Mouse (Mus musculus): ENCODE measurements at regions not wholly inside any gene's neighbourhood (a gene's known extent, or its start where the extent isn't known, plus 50 kb on each side); places are given as distances from the start of the nearest gene placed in this dataset.
A peak's percentile ranks its signal among the peaks of the same experiment; 100 is the strongest.
"Not testable (repeated sequence)": the region's sequence is repeated elsewhere in the genome, so short reads cannot be mapped to it uniquely, and the experiment has no call there.

DNA sequence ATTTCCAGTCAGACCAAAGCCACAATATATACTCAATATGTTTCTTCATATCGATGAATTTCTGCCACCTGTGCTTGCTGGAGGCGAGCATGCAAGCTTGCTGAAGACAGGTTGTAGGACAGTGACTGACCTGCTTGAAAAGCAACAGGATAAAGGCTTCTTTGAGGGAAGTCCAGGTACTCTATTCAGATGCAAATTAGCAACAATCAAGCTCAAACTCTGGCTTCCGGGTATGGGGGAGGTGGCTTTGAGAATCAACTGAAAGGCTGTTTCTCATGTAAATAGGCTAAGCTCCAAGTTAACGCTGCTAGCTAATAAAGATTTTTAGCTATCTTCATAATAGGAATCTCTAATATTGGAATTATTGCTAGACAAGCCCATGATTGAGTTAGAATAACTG is 129.6 kb upstream of the Pgr start:
- Histone ChIP-seq H3K36me3 (ENCODE audit: control insufficient read depth, insufficient read depth) (no peaks in the 10 kb centered on the region), H3K27me3 (ENCODE audit: control insufficient read depth, insufficient read depth, insufficient read length) (no peaks in the 10 kb centered on the region), H3K4me3 (no peak overlapping the region), H3ac (ENCODE audit: control insufficient read depth, insufficient read length) (no peak overlapping the region), H3K79me2 (ENCODE audit: control insufficient read depth, insufficient read depth) (no peaks in the 10 kb centered on the region), H3K4me2 (ENCODE audit: low read depth) (no peak overlapping the region)
- TF ChIP-seq MYOD1 (IDR thresholded peaks at IDR 0.05; ENCODE audit: control insufficient read depth in 1 of 3, insufficient read length in 2 of 3, low read depth in 2 of 3) = no peak
- TF ChIP-seq E2F4 (IDR thresholded peaks at IDR 0.05; ENCODE audit: insufficient read depth) = no peak
- TF ChIP-seq USF1 (IDR thresholded peaks at IDR 0.05; ENCODE audit: low read depth) = no peak
- no peak for TF ChIP-seq TCF3 (IDR thresholded peaks at IDR 0.05; ENCODE audit: insufficient read length, low read depth)
- no peak for TF ChIP-seq POLR2A (IDR thresholded peaks at IDR 0.05; ENCODE audit: insufficient read length, low read depth)
- TF ChIP-seq MAX (IDR thresholded peaks at IDR 0.05; ENCODE audit: low read depth) = no peak

DNA sequence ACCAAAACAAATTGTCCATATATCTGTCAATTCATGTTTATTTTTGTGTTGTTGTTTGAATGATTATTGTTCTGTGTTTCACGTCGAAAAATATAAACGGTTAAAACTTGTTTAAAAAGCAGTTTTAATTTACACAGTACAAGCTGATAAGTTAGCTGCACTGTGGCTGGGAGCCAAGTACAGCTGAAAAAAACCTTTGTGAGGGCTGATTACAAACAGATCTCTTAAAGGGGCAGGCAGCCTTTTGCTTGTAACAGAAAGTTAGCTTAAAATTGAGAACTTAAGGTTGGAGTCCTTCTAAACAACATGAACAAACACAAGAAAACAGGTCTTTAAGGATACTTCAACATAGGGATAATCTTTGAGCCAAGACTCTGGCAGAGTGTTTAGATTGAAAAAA is 118.3 kb upstream of the Pgr start:
- H3K27me3 ChIP-seq (ENCODE audit: control insufficient read depth, insufficient read depth, insufficient read length); H3K79me2 ChIP-seq (ENCODE audit: control insufficient read depth, insufficient read depth): not testable (repeated sequence)

DNA sequence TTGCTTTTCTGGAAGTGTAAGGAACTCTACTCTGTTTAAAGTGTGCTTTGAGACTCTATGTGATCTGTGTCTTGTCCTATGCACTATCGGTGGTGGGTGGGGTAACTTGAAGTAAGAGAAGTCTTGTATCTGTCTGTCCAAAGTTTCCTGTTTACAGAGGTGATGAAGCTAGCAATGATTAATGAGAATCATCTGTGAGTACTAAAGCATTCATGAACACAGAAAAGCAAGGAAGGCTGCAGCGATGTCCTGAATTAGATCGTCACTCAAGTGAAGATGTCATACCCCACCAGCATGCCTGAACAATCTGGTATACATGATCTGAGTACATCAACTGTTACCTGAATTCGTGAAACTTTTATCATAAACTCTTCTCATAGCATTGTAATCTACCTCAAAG is 85.4 kb upstream of the Pgr start:
- H3K36me3 ChIP-seq (ENCODE audit: control insufficient read depth, insufficient read depth) = no peaks in the 10 kb centered on the region
- no peak overlapping the region for H3K4me3 ChIP-seq
- no peaks in the 10 kb centered on the region for H3K79me2 ChIP-seq (ENCODE audit: control insufficient read depth, insufficient read depth)
- H3ac ChIP-seq (ENCODE audit: control insufficient read depth, insufficient read length) = no peak overlapping the region
- TF ChIP-seq POLR2A (IDR thresholded peaks at IDR 0.05; ENCODE audit: insufficient read length, low read depth) = no peak
- TF ChIP-seq POLR2AphosphoS2 (IDR thresholded peaks at IDR 0.05; ENCODE audit: insufficient read length, low read depth) = no peak
- no peak for TF ChIP-seq MYOD1 (IDR thresholded peaks at IDR 0.05; ENCODE audit: control insufficient read depth in 1 of 3, insufficient read length in 2 of 3, low read depth in 2 of 3)
- TF ChIP-seq MYOG (IDR thresholded peaks at IDR 0.05; ENCODE audit: control insufficient read depth in 1 of 3, insufficient read depth in 1 of 3, insufficient read length in 2 of 3, low read depth in 2 of 3) = no peak
- TF ChIP-seq MAX (IDR thresholded peaks at IDR 0.05; ENCODE audit: low read depth) = no peak
- no peak for TF ChIP-seq SRF (IDR thresholded peaks at IDR 0.05; ENCODE audit: control insufficient read depth, insufficient read length, low read depth)
- no peak for TF ChIP-seq USF1 (IDR thresholded peaks at IDR 0.05; ENCODE audit: low read depth)
- no peak for TF ChIP-seq E2F4 (IDR thresholded peaks at IDR 0.05; ENCODE audit: insufficient read depth)
- TF ChIP-seq TCF12 (IDR thresholded peaks at IDR 0.05; ENCODE audit: insufficient read depth, poor library complexity, severe bottlenecking) = no peak
- no peak for TF ChIP-seq CEBPB (IDR thresholded peaks at IDR 0.05; ENCODE audit: insufficient read depth, poor library complexity, severe bottlenecking)
- TF ChIP-seq TCF3 (IDR thresholded peaks at IDR 0.05; ENCODE audit: insufficient read length, low read depth) = no peak
- TF ChIP-seq REST (IDR thresholded peaks at IDR 0.05; ENCODE audit: insufficient read depth, insufficient read length) = no peak
- no peak overlapping the region for H3K4me2 ChIP-seq (ENCODE audit: low read depth)
- no peaks in the 10 kb centered on the region for H3K27me3 ChIP-seq (ENCODE audit: control insufficient read depth, insufficient read depth, insufficient read length)

More for the DNA sequence above, 118.3 kb upstream of the Pgr start:
- H3K4me3 ChIP-seq; H3K4me2 ChIP-seq (ENCODE audit: low read depth); H3K36me3 ChIP-seq (ENCODE audit: control insufficient read depth, insufficient read depth); H3ac ChIP-seq (ENCODE audit: control insufficient read depth, insufficient read length): not testable (repeated sequence)

- Histone ChIP-seq H3K4me3 (no peak overlapping the region), H3K27me3 (ENCODE audit: control insufficient read depth, insufficient read depth, insufficient read length) (no peaks in the 10 kb centered on the region), H3K36me3 (ENCODE audit: control insufficient read depth, insufficient read depth) (no peaks in the 10 kb centered on the region), H3K79me2 (ENCODE audit: control insufficient read depth, insufficient read depth) (no peaks in the 10 kb centered on the region), H3ac (ENCODE audit: control insufficient read depth, insufficient read length) (no peak overlapping the region), H3K4me2 (ENCODE audit: low read depth) (no peak overlapping the region)
- no peak for TF ChIP-seq MAX (IDR thresholded peaks at IDR 0.05; ENCODE audit: low read depth)
- peak in 1 of 3 experiments; percentile 42 for TF ChIP-seq MYOG (IDR thresholded peaks at IDR 0.05; ENCODE audit: control insufficient read depth in 1 of 3, insufficient read depth in 1 of 3, insufficient read length in 2 of 3, low read depth in 2 of 3)
- TF ChIP-seq MYOD1 (IDR thresholded peaks at IDR 0.05; ENCODE audit: control insufficient read depth in 1 of 3, insufficient read length in 2 of 3, low read depth in 2 of 3) = peak in 1 of 3 experiments; percentile 16
Observed at GRCm38 (mm10) chr9:8823719-8824371, 75.8 kb upstream of the Pgr start.

DNA sequence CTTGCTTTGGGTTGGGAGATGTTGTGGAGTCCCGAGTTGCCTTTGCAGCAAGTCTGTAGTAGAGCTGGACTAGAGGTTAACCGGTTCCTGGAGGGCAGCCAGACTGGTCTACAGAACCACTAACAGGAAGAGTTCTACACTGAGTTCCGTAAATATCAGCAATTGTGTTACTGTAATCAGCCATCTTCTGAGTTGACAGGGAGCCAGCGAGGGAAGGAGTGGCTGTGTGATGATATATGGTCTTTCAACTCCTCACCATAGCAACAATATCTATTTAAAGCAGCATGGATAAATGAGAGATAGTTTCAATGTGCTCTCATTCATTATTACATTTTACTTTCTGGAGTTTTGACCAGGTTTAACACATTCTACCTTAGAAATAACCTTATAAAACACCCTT is 67.5 kb upstream of the Pgr start:
- H3K4me2 ChIP-seq (ENCODE audit: low read depth) = no peak overlapping the region
- no peaks in the 10 kb centered on the region for H3K27me3 ChIP-seq (ENCODE audit: control insufficient read depth, insufficient read depth, insufficient read length)
- H3K36me3 ChIP-seq (ENCODE audit: control insufficient read depth, insufficient read depth) = no peaks in the 10 kb centered on the region
- no peak overlapping the region for H3K4me3 ChIP-seq
- no peak for TF ChIP-seq E2F4 (IDR thresholded peaks at IDR 0.05; ENCODE audit: insufficient read depth)
- TF ChIP-seq MAX (IDR thresholded peaks at IDR 0.05; ENCODE audit: low read depth) = no peak
- TF ChIP-seq REST (IDR thresholded peaks at IDR 0.05; ENCODE audit: insufficient read depth, insufficient read length) = no peak
- TF ChIP-seq CEBPB (IDR thresholded peaks at IDR 0.05; ENCODE audit: insufficient read depth, poor library complexity, severe bottlenecking) = no peak
- no peak for TF ChIP-seq MYOG (IDR thresholded peaks at IDR 0.05; ENCODE audit: control insufficient read depth in 1 of 3, insufficient read depth in 1 of 3, insufficient read length in 2 of 3, low read depth in 2 of 3)
- no peak for TF ChIP-seq USF1 (IDR thresholded peaks at IDR 0.05; ENCODE audit: low read depth)
- no peak for TF ChIP-seq SRF (IDR thresholded peaks at IDR 0.05; ENCODE audit: control insufficient read depth, insufficient read length, low read depth)
- TF ChIP-seq TCF12 (IDR thresholded peaks at IDR 0.05; ENCODE audit: insufficient read depth, poor library complexity, severe bottlenecking) = no peak
- TF ChIP-seq POLR2AphosphoS2 (IDR thresholded peaks at IDR 0.05; ENCODE audit: insufficient read length, low read depth) = no peak
- no peak for TF ChIP-seq TCF3 (IDR thresholded peaks at IDR 0.05; ENCODE audit: insufficient read length, low read depth)
- TF ChIP-seq MYOD1 (IDR thresholded peaks at IDR 0.05; ENCODE audit: control insufficient read depth in 1 of 3, insufficient read length in 2 of 3, low read depth in 2 of 3) = no peak
- TF ChIP-seq POLR2A (IDR thresholded peaks at IDR 0.05; ENCODE audit: insufficient read length, low read depth) = no peak
- no peak overlapping the region for H3ac ChIP-seq (ENCODE audit: control insufficient read depth, insufficient read length)
- no peaks in the 10 kb centered on the region for H3K79me2 ChIP-seq (ENCODE audit: control insufficient read depth, insufficient read depth)

Measured in myocyte (in vitro differentiated cells).